Mouse (Mus musculus) liver, embryonic 14.5 days (tissue): ENCODE measurements around the gene Comtd1.

Source experiments
- CTCF ChIP-seq: IDR thresholded peaks from 2 replicates; pipeline ENCODE4 v1.5.1; 2016; ENCODE audit warnings: antibody characterized with exemption, low read depth, control low read depth
- EP300 ChIP-seq: IDR thresholded peaks from 2 replicates; pipeline ENCODE4 v1.6.1; 2016; ENCODE audit warnings: antibody characterized with exemption, low read depth

- TF ChIP-seq CTCF = no peak
- TF ChIP-seq EP300 = no peak
Observed at GRCm38 (mm10) chr14:21813216-21813615, 35.6 kb downstream of the Comtd1 start.
